Mouse (Mus musculus): Measurements from ENCODE around the gene Abca13.

Abca13 gene

GRCm38 (mm10) chr11:9269090-9269489, 77.3 kb downstream of the Abca13 start:
- TF ChIP-seq GATA4 (IDR thresholded peaks at IDR 0.05; ENCODE audit: insufficient replicate concordance, low read length): no peak

DNA sequence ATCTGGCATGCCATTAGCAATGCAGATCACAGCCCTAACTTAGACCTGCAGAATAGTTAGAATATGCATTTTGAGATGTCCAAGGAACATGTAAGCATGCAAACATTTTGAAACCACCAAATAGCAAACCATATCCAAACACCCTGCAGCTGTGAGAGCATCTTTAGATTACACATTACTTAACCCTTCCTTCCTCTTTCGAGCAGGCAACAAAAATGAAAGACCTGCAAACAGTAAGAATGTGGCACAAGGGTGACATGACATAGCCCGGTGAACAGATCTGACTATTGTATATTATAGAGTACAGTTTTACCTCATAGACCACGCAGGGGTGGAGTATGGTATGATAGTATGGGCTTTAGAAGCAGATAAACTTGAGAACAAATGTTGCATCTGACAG, 93.5 kb downstream of the Abca13 start:
- no peak for TF ChIP-seq GATA4 (IDR thresholded peaks at IDR 0.05; ENCODE audit: insufficient replicate concordance, low read length)

DNA sequence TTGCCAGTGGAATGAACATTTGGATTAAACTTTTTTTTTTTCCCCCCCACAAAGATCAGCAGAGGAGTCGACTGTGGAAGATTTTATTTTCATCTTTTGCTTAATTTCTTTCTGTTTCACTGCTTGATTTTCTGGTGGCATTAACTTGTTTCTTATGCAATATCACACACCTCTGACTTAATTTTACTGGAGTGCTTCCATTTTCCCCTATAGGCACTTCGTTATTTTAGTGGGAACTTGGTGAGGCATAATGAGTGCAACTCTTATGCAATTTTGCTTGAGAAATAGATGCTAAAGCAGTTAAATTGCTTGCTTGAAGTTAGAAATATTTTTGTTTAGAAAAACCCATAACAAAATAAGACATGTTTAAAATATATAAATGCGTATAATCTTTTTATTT, 94.0 kb downstream of the Abca13 start:
- TF ChIP-seq GATA4 (IDR thresholded peaks at IDR 0.05; ENCODE audit: insufficient replicate concordance, low read length): no peak

GRCm38 (mm10) chr11:9291168-9291567, 99.4 kb downstream of the Abca13 start:
- no peak for TF ChIP-seq GATA4 (IDR thresholded peaks at IDR 0.05; ENCODE audit: insufficient replicate concordance, low read length)

DNA sequence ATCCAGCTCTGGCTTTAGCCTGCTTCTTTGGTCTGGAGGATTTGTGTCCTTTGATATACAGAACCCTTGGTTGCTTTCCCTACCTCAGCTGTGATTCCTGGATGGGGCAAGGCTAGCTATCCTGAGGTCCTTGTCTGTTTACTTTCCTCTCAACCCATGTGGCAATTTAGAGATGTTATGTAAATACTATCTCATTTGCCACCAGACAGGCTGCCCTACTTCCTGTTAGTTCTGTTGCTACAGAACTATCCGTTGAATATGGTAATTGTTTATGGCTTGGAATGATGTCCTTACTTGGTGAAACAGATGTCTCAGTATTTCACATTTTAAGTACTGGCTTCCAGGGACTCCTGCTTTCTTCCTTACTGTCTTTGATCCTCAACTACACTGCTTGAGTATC, 107.9 kb downstream of the Abca13 start:
- no peak for TF ChIP-seq GATA4 (IDR thresholded peaks at IDR 0.05; ENCODE audit: insufficient replicate concordance, low read length)

- TF ChIP-seq GATA4 (IDR thresholded peaks at IDR 0.05; ENCODE audit: insufficient replicate concordance, low read length): no peak
These were observed 113.7 kb downstream of the Abca13 start for GRCm38 (mm10) chr11:9305450-9305849.

DNA sequence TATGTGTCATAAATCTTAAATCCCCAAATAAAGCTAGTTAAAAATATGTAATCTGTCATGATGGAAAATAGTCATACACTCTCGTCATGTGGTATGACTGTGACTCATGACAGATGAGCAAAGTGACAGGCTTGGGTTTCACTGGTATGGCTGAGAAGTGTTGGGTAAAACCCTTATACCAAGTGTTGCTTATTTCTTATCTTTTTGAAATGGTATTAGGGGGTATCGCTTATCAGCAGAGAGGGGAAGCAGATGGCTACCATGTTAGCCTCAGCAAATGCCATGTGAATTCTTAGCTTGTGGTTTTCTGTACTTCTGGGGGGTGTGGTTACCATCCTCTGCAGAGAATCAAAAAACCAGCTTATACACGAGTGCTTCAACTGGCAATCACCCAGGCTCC, 124.8 kb downstream of the Abca13 start:
- TF ChIP-seq GATA4 (IDR thresholded peaks at IDR 0.05; ENCODE audit: insufficient replicate concordance, low read length): no peak

DNA sequence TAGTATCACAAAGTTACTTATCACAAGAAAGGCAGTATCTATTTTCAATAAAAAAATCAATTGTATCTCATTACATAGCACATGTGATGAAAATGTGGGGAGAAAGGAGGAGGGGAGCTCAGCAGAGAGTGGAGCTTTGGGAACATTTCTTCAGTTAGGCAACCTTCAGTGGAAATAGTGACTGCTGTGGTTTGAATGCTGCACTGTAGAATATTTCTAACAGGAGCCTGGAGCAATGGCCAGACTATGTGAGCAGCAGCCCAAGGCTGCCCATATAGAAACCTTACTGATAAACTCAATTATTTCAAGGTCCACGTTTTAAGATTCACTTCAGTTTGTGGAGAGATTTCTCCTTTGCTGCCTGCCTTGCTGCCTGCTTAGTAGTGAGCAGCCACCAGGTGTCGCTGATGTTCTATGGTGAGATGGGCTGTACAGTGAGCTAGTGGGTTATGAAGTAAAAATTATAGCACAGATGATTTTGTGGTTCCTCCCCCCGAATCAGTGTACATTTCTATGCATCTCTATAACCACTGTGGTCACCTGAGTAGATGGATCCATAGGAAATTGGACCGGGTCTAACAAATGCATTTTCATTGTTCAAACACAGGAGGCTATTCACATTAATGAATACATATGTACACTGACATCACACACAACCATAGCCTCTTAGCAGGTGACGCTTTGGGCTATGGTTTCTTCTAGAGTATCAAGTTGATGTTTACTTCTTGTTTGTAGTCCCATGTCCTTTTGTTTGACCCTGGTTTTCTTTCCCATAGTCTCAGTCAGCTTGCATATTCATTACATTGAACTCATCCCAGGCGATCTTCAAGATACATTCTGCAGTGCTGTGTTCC, 125.6 kb downstream of the Abca13 start:
- TF ChIP-seq GATA4 (IDR thresholded peaks at IDR 0.05; ENCODE audit: insufficient replicate concordance, low read length): no peak

DNA sequence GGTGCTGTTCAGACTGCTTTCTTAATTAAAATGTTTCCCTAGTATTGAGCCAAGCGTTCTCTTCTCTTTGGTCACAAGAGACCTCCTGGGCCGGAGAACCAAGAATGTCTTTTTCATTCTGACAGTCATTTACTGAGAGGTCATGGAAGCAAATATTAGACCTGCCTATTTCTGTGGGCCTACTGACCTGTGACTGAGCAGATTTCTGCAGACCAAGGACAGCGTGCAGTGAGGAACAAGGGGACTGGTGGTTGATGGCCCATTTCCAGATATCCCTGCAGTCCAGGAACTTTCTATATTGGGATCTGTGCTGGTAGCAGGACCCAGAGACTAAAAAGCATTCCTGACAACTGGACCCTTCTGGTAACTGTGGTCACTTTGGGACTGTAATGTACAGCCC, 146.4 kb downstream of the Abca13 start:
- no peak for TF ChIP-seq GATA4 (IDR thresholded peaks at IDR 0.05; ENCODE audit: insufficient replicate concordance, low read length)

DNA sequence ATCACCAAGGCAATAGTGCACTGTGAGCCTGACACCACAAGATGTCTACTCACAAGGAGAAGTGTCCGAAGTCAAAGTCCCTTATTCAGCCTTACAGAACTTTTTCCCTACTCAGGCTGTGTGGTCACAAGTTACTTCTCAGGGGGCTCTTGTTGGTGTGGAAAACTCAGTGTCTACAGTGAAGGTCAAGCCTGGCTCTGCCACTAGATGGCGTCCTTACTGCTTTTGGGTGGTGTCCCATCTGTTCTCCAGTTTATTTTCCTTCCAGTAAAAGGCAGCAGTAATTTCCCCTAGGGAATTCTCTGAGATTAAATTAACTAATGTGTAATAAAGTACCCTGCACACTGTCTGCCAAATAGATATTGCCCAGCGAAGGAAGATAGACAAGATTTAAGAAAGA, 156.0 kb downstream of the Abca13 start:
- no peak for TF ChIP-seq GATA4 (IDR thresholded peaks at IDR 0.05; ENCODE audit: insufficient replicate concordance, low read length)

- TF ChIP-seq GATA4 (IDR thresholded peaks at IDR 0.05; ENCODE audit: insufficient replicate concordance, low read length): no peak
These were observed 181.4 kb downstream of the Abca13 start for GRCm38 (mm10) chr11:9373160-9373559.

DNA sequence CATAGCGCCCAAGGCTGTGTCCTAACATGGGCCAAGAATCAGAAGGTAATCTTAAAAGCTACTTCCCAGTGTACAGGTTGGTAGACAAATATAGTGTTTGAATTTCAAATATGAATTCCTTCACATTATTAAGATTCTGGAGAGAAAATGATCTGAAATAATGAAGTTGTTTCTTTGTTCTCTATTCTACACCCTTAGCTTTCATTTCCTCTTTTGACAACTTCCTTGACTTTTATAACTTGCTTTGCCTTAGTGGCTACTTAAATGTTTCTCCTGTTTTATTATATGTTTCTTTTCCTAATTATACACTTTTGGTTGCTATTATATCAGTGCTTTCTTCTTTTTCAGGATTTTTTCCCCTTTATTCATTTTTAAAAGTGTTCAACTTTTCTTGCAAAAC, 196.8 kb downstream of the Abca13 start:
- TF ChIP-seq GATA4 (IDR thresholded peaks at IDR 0.05; ENCODE audit: insufficient replicate concordance, low read length): no peak

GRCm38 (mm10) chr11:9416946-9417345, 225.2 kb downstream of the Abca13 start:
- no peak for TF ChIP-seq GATA4 (IDR thresholded peaks at IDR 0.05; ENCODE audit: insufficient replicate concordance, low read length)

- no peak for TF ChIP-seq GATA4 (IDR thresholded peaks at IDR 0.05; ENCODE audit: insufficient replicate concordance, low read length)
These were observed 228.5 kb downstream of the Abca13 start for GRCm38 (mm10) chr11:9420205-9420604.

GRCm38 (mm10) chr11:9427411-9427810, 235.7 kb downstream of the Abca13 start:
- no peak for TF ChIP-seq GATA4 (IDR thresholded peaks at IDR 0.05; ENCODE audit: insufficient replicate concordance, low read length)

DNA sequence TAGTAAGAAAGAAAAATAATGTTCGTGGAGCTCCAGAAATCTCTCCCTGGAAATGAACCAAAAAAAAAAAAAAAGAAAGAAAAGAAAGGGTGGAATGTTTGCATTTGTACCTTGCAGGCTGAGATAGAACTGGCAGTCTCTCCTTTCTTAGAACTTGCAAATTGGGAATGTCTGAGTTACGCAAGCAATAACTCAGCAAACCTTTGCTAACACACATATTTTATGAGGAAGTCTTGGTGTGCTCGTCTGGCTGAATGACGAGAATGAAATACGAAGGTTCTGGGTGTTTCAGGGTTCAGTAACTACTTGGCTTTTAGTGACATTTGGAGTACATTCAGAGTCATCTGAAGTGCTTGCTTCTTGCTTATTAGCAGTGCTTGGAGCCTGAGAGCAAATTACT, 241.1 kb downstream of the Abca13 start:
- no peak for TF ChIP-seq GATA4 (IDR thresholded peaks at IDR 0.05; ENCODE audit: insufficient replicate concordance, low read length)

- TF ChIP-seq GATA4 (IDR thresholded peaks at IDR 0.05; ENCODE audit: insufficient replicate concordance, low read length): no peak
These were observed 244.9 kb downstream of the Abca13 start for GRCm38 (mm10) chr11:9436617-9437016.
